Mouse (Mus musculus): Measurements from ENCODE around the gene Errfi1.

GRCm38 (mm10) chr4:150866494-150866893 is 12.8 kb downstream of the Errfi1 start:
- no peak for TF ChIP-seq CTCF (IDR thresholded peaks at IDR 0.05; ENCODE audit: borderline replicate concordance, control insufficient read depth, extremely low read depth, insufficient read depth, low read length, poor library complexity)
- no peak for TF ChIP-seq POLR2A (IDR thresholded peaks at IDR 0.05; ENCODE audit: control insufficient read depth, extremely low read depth, insufficient read depth, low read length, poor library complexity)
